Mouse (Mus musculus) liver, embryonic 12.5 days (tissue): ENCODE data around the gene Tpbgl. TPM values are rescaled to one million over a fixed set of nuclear protein-coding genes. Genes with fewer than 3 reads are reported as not detected.

Experiments used
- ATAC-seq: fragments of 200-750 bp; cut with Nextera tagmentation; 2 replicates; pipeline ENCODE4 v1.8.0; 2017; ENCODE audit warnings: moderate number of reproducible peaks, mild to moderate bottlenecking, moderate library complexity
- H3K27ac ChIP-seq: fragments of 300-500 bp; sonication (generic); 2 replicates; pipeline ENCODE4 v1.5.1; 2016; ENCODE audit warnings: mild to moderate bottlenecking
- H3K27me3 ChIP-seq: fragments of 300-500 bp; sonication (generic); replicated peaks from 2 replicates; pipeline ENCODE4 v1.6.1; 2016; ENCODE audit warnings: mild to moderate bottlenecking, moderate library complexity
- H3K36me3 ChIP-seq: fragments of 300-500 bp; sonication (generic); 2 replicates; pipeline ENCODE4 v1.6.1; 2016; ENCODE audit warnings: mild to moderate bottlenecking, moderate library complexity
- H3K4me1 ChIP-seq: fragments of 300-500 bp; sonication (generic); 2 replicates; pipeline ENCODE4 v1.6.1; 2016
- H3K4me2 ChIP-seq: fragments of 300-500 bp; sonication (generic); 2 replicates; pipeline ENCODE4 v1.6.1; 2016; ENCODE audit warnings: mild to moderate bottlenecking, moderate library complexity
- H3K4me3 ChIP-seq: fragments of 300-500 bp; sonication (generic); 2 replicates; pipeline ENCODE4 v1.5.1; 2016; ENCODE audit warnings: mild to moderate bottlenecking, moderate library complexity
- H3K9ac ChIP-seq: fragments of 300-500 bp; sonication (generic); 2 replicates; pipeline ENCODE4 v1.6.1; 2016; ENCODE audit warnings: mild to moderate bottlenecking, moderate library complexity
- H3K9me3 ChIP-seq: fragments of 300-500 bp; sonication (generic); replicated peaks from 2 replicates; pipeline ENCODE4 v1.6.1; 2016; ENCODE audit warnings: mild to moderate bottlenecking, moderate library complexity
- WGBS: fragments of 180-500 bp; shearing (Covaris S2); methylation state at CpG from one replicate; pipeline ENCODE4 v1.1.7; 2016; ENCODE audit not compliant: insufficient replicate concordance; 5-methylcytosine and 5-hydroxymethylcytosine counted together
- polyA plus RNA-seq: library from polyadenylated mRNA; unstranded; fragments of >200 nt; fragmentation: Nextera tagmentation; extraction: Ambion mirVana; gene quantifications from 2 replicates; pipeline ENCODE4 v1.2.1, GENCODE M21; 2016

The Tpbgl gene
- polyA plus RNA-seq, 1 experiment from 2014 or later = 0.31 TPM

DNA sequence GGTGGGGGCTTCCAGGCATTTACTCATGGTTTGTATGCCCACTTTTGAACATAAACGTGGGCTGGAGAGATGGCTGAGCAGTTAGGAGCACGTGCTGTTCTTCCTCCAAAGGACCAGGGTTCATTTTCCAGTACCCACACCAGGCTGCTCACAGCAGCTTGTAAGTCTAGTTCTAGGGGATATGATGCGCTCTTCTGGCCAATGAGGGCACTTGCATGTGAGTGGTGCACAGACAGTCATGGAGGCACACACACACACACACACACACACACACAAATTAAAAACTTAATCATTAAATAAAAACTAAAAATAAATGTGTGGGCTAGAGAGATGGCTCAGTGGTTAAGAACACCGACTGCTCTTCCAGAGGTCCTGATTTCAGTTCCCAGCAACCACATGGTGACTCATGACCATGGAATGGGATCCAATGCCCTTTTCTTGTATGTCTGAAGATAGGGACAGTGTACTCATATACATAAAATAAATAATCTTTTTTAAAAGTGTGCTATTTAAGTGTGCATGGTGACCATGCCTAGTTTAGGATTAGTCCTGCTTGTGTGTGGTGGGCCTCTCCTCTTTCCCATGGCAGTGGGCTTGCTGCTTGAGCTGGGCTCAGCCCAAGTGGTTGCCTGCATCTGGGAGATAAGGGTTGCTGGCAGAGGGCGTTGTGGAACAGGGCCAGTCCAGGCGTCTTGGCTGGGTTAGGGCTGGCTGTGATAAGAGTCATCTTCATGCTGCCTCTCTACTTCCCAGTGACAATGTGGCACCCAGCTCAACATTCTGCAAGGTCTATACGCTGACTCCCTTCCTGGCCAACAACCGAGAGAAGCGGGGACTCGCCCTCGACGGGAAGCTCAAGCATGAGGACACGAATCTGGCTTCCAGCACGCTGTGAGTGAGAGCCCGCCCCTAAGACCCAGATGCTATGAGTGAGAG is 32.8 kb downstream of the Tpbgl start:
- Histone ChIP-seq H3K4me2 (peak overlapping the region; percentile 90), H3K27ac (peak overlapping the region; percentile 100), H3K9ac (peak overlapping the region; percentile 95), H3K4me1 (peaks cover 77% of the 10 kb centered on the region), H3K27me3 (no peaks in the 10 kb centered on the region), H3K9me3 (no peaks in the 10 kb centered on the region), H3K36me3 (peaks cover 79% of the 10 kb centered on the region), H3K4me3 (peak overlapping the region; percentile 79)
- peak; percentile 91 for ATAC-seq
- WGBS = 14% methylated on average over 15 of the region's 15 CpGs

DNA sequence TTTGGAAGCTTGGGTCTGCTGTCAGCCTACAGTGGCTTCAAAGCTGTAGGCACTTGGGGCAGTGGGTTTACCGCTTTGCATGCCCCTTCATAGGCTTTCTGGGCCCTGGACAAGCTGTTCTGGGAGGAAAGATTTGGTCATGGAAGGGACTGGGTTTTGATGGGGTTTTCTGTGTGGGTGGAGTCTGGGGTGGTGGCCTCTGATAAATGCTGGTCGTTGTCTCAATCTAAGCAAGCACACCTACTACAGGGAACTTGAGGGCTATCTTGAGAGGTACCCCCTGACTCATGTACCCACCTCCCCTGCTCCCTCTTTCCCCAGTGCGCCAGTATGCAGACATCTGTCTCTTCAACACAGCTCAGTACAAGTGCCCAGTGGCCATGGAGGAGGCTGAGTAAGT is 34.2 kb downstream of the Tpbgl start:
- 31% methylated on average over 3 of the region's 3 CpGs for WGBS
- peak; percentile 74 for ATAC-seq
- peak overlapping the region; percentile 95 for H3K9ac ChIP-seq
- no peaks in the 10 kb centered on the region for H3K9me3 ChIP-seq
- peak overlapping the region; percentile 79 for H3K4me3 ChIP-seq
- peaks cover 79% of the 10 kb centered on the region for H3K36me3 ChIP-seq
- no peaks in the 10 kb centered on the region for H3K27me3 ChIP-seq
- peak overlapping the region; percentile 90 for H3K4me2 ChIP-seq
- H3K4me1 ChIP-seq = peaks cover 63% of the 10 kb centered on the region
- peak overlapping the region; percentile 100 for H3K27ac ChIP-seq

DNA sequence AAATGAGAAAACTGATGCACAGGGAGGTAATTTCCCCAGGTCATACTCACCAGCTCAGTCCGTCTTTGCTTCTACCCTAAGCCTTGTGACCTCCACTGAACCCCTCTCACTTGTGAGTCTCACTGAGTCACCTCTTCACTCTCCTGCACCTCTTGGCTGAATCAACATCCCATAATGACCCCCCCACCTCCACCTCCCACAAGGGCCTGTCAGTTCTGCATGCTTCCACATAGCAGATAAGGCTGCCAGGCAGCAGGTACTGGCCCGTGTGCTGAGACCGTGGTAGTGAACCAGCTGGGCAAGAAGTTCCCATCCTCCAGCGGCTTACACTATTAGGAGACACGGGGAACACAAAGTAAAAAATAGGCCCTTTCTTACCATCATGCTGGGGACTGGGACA is 36.3 kb downstream of the Tpbgl start:
- H3K27me3 ChIP-seq = no peaks in the 10 kb centered on the region
- peak overlapping the region; percentile 100 for H3K27ac ChIP-seq
- peaks cover 46% of the 10 kb centered on the region for H3K4me1 ChIP-seq
- H3K4me2 ChIP-seq = peak overlapping the region; percentile 27
- peak overlapping the region; percentile 95; the same call in 1 of the 2 replicates for H3K9ac ChIP-seq
- H3K9me3 ChIP-seq = no peaks in the 10 kb centered on the region
- peak; percentile 40 for ATAC-seq
- 51% methylated on average over 5 of the region's 5 CpGs for WGBS
- peaks cover 79% of the 10 kb centered on the region for H3K36me3 ChIP-seq
- no peak overlapping the region for H3K4me3 ChIP-seq

DNA sequence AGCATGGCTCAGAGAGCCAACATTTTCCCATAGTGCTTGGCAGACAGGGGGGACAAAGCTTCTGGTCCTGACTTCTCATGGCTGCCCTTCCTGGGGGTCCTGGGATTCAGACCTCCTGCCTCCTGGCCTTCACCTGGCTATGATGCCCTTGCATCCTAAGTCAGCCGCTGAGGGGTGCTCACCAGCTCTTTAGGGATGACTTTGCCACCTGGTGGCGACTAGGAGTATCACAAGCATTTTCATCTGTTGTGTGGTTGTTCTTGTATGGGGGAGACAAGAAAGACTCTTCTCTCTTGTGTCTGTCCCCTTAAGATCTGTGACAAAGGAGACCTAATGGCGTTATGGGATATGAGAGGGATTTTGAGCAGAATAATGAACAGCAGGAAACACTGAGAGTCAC is 36.8 kb downstream of the Tpbgl start:
- Histone ChIP-seq H3K4me1 (peaks cover 46% of the 10 kb centered on the region), H3K36me3 (peaks cover 79% of the 10 kb centered on the region), H3K27me3 (no peaks in the 10 kb centered on the region), H3K9me3 (no peaks in the 10 kb centered on the region), H3K4me3 (no peak overlapping the region), H3K4me2 (peak overlapping the region; percentile 27; the same call in 1 of the 2 replicates), H3K9ac (0 out of 2 replicates have a peak overlapping the region, but pooled peaks have one; percentile 1), H3K27ac (peak overlapping the region; percentile 100)
- WGBS = 14% methylated on average over 3 of the region's 3 CpGs
- ATAC-seq = no peak

DNA sequence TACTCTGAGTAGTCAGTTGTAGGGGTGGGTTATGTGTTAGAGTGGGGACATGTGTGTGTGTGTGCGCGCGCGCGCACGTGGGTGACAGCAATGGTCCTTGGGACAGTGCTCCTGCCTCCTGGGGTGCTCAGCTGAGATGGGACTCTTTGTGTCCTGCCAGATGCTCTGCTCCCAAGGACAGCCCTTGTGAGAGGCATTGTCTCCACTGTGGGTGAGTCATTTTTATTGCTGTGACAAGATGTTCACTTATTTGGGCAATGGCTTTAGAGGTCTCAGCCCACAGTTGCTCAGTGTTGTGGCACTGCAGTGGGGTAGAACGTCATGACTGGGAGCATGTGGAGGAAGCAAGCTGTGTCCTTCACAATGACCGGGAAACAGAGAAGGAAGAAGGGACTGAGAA is 40.9 kb downstream of the Tpbgl start:
- no peak for ATAC-seq

DNA sequence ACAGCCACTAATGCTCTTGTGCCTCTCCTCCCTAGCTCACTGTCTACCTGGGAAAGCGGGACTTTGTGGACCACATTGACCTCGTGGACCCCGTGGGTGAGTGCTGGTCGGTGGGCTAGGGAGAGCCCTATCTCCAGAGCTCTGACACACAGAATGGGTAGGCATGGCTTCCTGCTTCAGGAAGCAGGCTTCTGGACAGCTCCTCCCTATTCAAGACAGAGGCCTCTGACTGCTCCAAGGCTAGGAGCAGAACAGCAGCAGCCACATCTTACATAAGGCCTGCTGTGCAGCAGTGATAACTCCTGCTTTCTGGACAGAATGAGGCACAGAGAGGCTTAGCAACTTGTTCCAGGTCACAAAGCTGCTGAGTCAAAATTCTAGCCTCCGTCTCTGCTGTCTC is 43.3 kb downstream of the Tpbgl start:
- 54% methylated on average over 5 of the region's 5 CpGs for WGBS
- H3K36me3 ChIP-seq = peaks cover 52% of the 10 kb centered on the region
- peaks cover 46% of the 10 kb centered on the region for H3K4me1 ChIP-seq
- H3K4me2 ChIP-seq = no peak overlapping the region
- no peaks in the 10 kb centered on the region for H3K9me3 ChIP-seq
- H3K27me3 ChIP-seq = 0 out of 2 replicates have a peak, but pooled peaks cover 5% of the 10 kb centered on the region
- H3K4me3 ChIP-seq = no peak overlapping the region
- H3K27ac ChIP-seq = peak overlapping the region; percentile 38; the same call in 1 of the 2 replicates
- no peak overlapping the region for H3K9ac ChIP-seq
- no peak for ATAC-seq

More for the DNA sequence above, 40.9 kb downstream of the Tpbgl start:
- peaks cover 42% of the 10 kb centered on the region for H3K4me1 ChIP-seq
- peaks cover 64% of the 10 kb centered on the region for H3K36me3 ChIP-seq
- H3K27me3 ChIP-seq = no peaks in the 10 kb centered on the region
- no peaks in the 10 kb centered on the region for H3K9me3 ChIP-seq
- H3K27ac ChIP-seq = no peak overlapping the region
- H3K9ac ChIP-seq = no peak overlapping the region
- WGBS = 84% methylated on average over 8 of the region's 8 CpGs
- H3K4me3 ChIP-seq = no peak overlapping the region
- no peak overlapping the region for H3K4me2 ChIP-seq

DNA sequence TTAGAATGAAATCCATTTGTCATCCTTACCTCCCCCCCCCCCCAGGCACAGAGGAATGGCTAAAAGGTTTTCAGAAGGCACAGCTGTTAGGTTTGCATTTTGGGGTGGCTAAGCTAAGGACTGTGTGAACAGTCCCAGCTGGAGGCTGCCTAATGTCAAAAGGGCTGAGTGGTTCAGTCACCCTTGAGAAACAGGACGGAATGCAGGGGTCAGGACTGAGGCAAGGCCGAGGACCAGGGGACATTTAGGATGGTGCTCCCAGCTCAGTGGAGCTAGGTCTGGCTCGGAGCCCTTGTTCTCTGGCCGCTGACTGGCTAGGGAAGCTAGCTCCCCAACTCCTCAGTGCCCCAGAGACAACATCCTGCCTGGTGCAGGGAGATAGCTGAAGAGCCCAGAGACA is 44.0 kb downstream of the Tpbgl start:
- no peak for ATAC-seq
- H3K27ac ChIP-seq = no peak overlapping the region
- no peak overlapping the region for H3K4me2 ChIP-seq
- no peak overlapping the region for H3K9ac ChIP-seq
- H3K4me1 ChIP-seq = peaks cover 46% of the 10 kb centered on the region
- no peaks in the 10 kb centered on the region for H3K9me3 ChIP-seq
- H3K4me3 ChIP-seq = no peak overlapping the region
- peaks cover 44% of the 10 kb centered on the region for H3K36me3 ChIP-seq
- H3K27me3 ChIP-seq = 0 out of 2 replicates have a peak, but pooled peaks cover 5% of the 10 kb centered on the region
- 63% methylated on average over 4 of the region's 4 CpGs for WGBS

DNA sequence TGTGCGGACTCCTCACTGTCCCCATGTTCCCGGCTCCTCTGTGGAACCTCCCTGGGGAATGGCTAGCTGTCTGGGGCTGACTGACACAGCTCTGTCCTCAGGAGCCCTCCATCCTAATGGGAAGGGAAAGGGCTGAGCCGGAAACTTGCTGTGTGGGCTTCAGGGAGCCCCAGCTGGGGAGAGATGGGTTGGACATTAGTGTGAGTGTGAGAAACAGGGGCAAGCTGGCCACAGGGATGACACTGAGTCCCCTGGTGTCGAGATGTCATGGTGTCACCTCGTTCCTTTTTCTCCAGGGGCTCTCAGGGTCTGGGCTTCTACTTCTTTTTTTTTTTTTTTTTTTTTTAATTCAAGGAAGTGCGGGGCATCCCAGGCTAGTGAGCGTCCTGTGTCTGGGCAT is 44.6 kb downstream of the Tpbgl start:
- ATAC-seq = no peak
- Histone ChIP-seq H3K27ac (no peak overlapping the region), H3K9ac (no peak overlapping the region), H3K36me3 (peaks cover 39% of the 10 kb centered on the region), H3K4me1 (peaks cover 46% of the 10 kb centered on the region), H3K4me2 (no peak overlapping the region), H3K27me3 (0 out of 2 replicates have a peak, but pooled peaks cover 5% of the 10 kb centered on the region), H3K4me3 (no peak overlapping the region), H3K9me3 (no peaks in the 10 kb centered on the region)
- 61% methylated on average over 7 of the region's 7 CpGs for WGBS

DNA sequence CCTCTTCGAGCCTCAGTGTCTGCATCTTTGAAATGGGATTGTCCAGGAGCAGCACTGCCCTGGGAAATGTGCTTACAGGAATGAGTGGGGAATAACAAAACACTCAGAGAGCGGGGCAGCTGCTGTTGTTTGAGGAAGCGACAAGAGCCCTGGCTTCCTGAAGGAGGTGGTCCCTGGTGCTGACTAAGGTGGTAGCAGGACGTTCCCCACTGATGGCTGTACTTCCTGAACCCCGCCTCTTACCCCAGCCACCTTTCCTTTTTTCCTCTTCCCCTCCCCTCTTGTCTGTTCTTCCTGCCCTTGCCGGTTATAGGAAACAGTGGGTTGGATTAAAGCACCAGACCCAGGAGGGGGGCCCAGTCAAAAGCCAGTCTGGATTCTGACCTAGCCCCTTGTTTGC is 46.7 kb downstream of the Tpbgl start:
- H3K27me3 ChIP-seq = 0 out of 2 replicates have a peak, but pooled peaks cover 5% of the 10 kb centered on the region
- WGBS = 33% methylated on average over 6 of the region's 6 CpGs
- ATAC-seq = no peak
- H3K27ac ChIP-seq = 0 out of 2 replicates have a peak overlapping the region, but pooled peaks have one; percentile 21
- peak overlapping the region; percentile 14; the same call in 1 of the 2 replicates for H3K4me2 ChIP-seq
- no peak overlapping the region for H3K4me3 ChIP-seq
- no peaks in the 10 kb centered on the region for H3K9me3 ChIP-seq
- H3K9ac ChIP-seq = no peak overlapping the region
- H3K4me1 ChIP-seq = peaks cover 46% of the 10 kb centered on the region
- peaks cover 18% of the 10 kb centered on the region for H3K36me3 ChIP-seq

DNA sequence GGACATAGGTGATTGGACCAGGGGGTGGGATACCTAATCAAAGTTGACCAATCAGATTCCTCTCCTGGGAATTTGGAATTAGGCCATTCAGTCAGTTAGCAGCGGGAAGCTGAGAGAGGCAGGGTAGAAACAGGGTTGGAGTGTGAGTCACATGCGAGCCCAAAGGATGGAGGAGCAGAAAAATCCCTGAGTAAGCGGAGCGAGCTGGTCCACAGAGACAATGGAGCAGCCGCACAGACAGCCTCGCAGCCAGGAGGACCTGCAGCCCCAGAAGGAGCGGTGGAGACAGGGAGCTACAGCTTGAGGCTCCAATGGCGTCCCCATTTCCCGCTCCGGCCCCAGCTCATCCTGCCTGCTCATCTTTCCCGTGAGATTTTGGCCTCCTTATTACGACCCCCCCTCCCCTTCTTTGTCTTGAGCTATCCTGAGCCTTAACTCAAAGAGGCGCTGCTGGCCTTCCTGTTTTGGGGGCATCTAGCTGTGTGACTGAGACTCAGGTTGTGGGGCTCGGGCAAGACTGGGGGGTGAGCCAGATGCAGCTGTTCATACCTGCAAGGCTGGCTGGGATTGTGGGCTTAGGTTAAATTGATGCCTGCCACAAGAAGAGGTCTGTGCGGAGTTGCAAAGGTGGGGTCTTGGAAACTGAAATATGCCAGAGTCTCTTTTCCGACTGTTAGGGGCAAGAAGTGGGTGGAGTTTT is 47.3 kb downstream of the Tpbgl start:
- peaks cover 46% of the 10 kb centered on the region for H3K4me1 ChIP-seq
- 44% methylated on average over 16 of the region's 16 CpGs for WGBS
- no peak overlapping the region for H3K9ac ChIP-seq
- H3K27ac ChIP-seq = 0 out of 2 replicates have a peak overlapping the region, but pooled peaks have one; percentile 13
- no peaks in the 10 kb centered on the region for H3K9me3 ChIP-seq
- H3K4me3 ChIP-seq = no peak overlapping the region
- H3K36me3 ChIP-seq = peaks cover 13% of the 10 kb centered on the region
- H3K27me3 ChIP-seq = 0 out of 2 replicates have a peak, but pooled peaks cover 5% of the 10 kb centered on the region
- ATAC-seq = no peak
- peak overlapping the region; percentile 14; the same call in 1 of the 2 replicates for H3K4me2 ChIP-seq

DNA sequence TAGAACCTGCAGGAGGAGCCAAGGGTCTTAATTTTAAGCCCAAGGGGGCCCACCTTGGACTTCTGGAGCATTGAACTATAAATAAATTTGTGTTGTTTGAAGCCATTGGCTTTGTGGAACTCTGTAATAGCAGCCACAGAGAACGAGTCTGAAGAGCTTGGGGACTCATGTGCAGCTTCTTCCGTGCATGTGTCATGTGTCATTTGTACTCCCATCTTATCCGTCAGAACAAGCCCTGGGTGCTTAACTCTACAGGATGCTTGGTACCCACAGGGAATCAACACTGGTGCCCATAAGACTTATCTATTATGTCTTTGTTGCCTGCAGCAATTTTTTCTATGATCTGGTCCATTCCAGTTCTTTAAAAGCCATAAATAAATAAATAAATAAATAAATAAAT is 48.7 kb downstream of the Tpbgl start:
- H3K9me3 ChIP-seq = no peaks in the 10 kb centered on the region
- no peak overlapping the region for H3K4me3 ChIP-seq
- no peak for ATAC-seq
- H3K36me3 ChIP-seq = peaks cover 8% of the 10 kb centered on the region
- H3K4me1 ChIP-seq = peaks cover 38% of the 10 kb centered on the region
- 73% methylated on average over 3 of the region's 3 CpGs for WGBS
- no peak overlapping the region for H3K4me2 ChIP-seq
- H3K27me3 ChIP-seq = 0 out of 2 replicates have a peak, but pooled peaks cover 5% of the 10 kb centered on the region
- H3K27ac ChIP-seq = no peak overlapping the region
- no peak overlapping the region for H3K9ac ChIP-seq
